Mouse (Mus musculus) hindbrain, embryonic 10.5 days (tissue): ENCODE measurements around the gene Bicdl1. TPM values are rescaled to one million over a fixed set of nuclear protein-coding genes. Genes with fewer than 3 reads are reported as not detected.
A peak's percentile ranks its signal among the peaks of the same experiment; 100 is the strongest.

Source experiments
- DNase-seq: peaks from one replicate; pipeline ENCODE4 v3.0.0-alpha.2; 2017; ENCODE audit warnings: low spot score
- H3K27ac ChIP-seq: fragments of 300-500 bp; sonication (generic); 2 replicates; pipeline ENCODE4 v1.5.1; 2016; ENCODE audit warnings: mild to moderate bottlenecking, moderate library complexity
- H3K27me3 ChIP-seq: fragments of 300-500 bp; sonication (generic); 2 replicates; pipeline ENCODE4 v1.6.1; 2016; ENCODE audit warnings: mild to moderate bottlenecking; ENCODE audit not compliant: poor library complexity, insufficient read depth, severe bottlenecking
- H3K36me3 ChIP-seq: fragments of 300-500 bp; sonication (generic); 2 replicates; pipeline ENCODE4 v1.6.1; 2016; ENCODE audit warnings: mild to moderate bottlenecking, moderate library complexity
- H3K4me1 ChIP-seq: fragments of 300-500 bp; sonication (generic); replicated peaks from 2 replicates; pipeline ENCODE4 v1.6.1; 2016; ENCODE audit warnings: mild to moderate bottlenecking
- H3K4me3 ChIP-seq: fragments of 300-500 bp; sonication (generic); 2 replicates; pipeline ENCODE4 v1.5.1; 2016; ENCODE audit warnings: mild to moderate bottlenecking, moderate library complexity
- H3K9me3 ChIP-seq: fragments of 300-500 bp; sonication (generic); 2 replicates; pipeline ENCODE4 v1.6.1; 2016; ENCODE audit warnings: mild to moderate bottlenecking, moderate library complexity
- WGBS: fragments of 180-500 bp; shearing (Covaris S2); methylation state at CpG from one replicate; pipeline ENCODE4 v1.1.7; 2016; 5-methylcytosine and 5-hydroxymethylcytosine counted together
- polyA plus RNA-seq: library from polyadenylated mRNA; unstranded; fragments of >200 nt; fragmentation: Nextera tagmentation; extraction: Ambion mirVana; gene quantifications from 2 replicates; pipeline ENCODE4 v1.2.1, GENCODE M21; 2016

Bicdl1 gene
- polyA plus RNA-seq, 1 experiment from 2014 or later: 14.1 TPM

DNA sequence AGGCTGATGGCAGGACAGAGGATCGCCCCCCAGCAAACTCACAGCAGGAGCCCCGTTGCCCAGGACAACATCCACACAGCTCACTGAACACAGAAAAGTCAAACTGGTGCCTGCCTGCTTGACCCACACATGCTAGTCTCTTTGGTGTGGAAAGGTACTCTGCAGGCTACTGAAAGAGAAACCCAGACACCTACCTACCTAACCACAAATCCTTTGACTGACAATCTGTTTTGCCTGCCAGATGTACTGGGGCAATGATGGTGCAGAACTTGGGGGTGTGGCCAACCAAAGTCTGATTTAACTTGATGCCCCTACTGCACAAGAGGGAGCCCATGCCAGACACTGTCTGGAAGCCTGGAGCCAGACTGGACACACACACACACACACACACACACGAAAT is 38.1 kb downstream of the Bicdl1 start:
- Histone ChIP-seq H3K27me3 (no peaks in the 10 kb centered on the region), H3K4me1 (peaks cover 21% of the 10 kb centered on the region), H3K9me3 (no peaks in the 10 kb centered on the region), H3K36me3 (no peaks in the 10 kb centered on the region), H3K4me3 (no peak overlapping the region), H3K27ac (no peak overlapping the region; the same call in none of the 2 replicates)
- no peak for DNase-seq
- 42% methylated on average over 3 of the region's 3 CpGs for WGBS

DNA sequence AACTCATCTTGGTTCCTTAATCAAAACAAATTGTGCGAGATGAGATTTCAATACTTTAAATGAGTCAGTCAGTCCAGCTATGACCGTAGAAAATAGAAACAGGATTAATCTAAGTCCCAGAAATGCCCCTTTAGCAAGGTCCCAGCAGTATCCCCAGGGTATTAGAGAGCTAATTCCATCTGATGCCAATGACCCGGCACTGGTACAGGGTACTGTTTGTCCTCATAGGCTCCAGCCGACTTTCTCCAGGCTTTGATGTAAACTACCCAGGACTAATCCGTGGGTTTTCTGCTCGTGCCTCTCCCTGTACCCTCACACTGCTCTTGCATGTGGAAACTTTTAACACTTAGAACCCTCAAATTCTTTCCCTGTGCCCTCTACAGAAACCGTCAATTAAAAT is 44.7 kb downstream of the Bicdl1 start:
- Histone ChIP-seq H3K27ac (no peak overlapping the region), H3K4me1 (0 out of 2 replicates have a peak, but pooled peaks cover 4% of the 10 kb centered on the region), H3K36me3 (no peaks in the 10 kb centered on the region), H3K4me3 (no peak overlapping the region), H3K27me3 (no peaks in the 10 kb centered on the region), H3K9me3 (no peaks in the 10 kb centered on the region)
- WGBS: 66% methylated on average over 7 of the region's 7 CpGs
- no peak for DNase-seq

DNA sequence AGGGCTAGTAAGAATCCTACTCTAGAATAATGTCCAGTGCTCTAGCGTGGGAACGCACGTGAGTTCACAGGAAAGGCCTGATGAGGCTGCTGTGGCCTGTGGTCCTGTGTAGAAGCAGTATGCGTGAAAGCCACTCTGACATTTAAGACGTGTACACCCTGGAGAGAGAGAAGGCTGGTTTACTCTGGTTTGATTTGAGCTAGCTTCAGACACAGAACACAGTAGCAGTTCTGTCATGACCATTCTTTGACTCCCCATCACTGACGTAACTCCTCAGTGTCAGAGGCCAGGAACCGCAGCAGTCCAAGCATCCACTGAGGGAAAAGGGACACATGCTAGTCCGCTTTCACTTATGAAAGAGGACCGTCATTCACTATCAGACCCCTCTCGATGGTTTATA is 46.3 kb downstream of the Bicdl1 start:
- Histone ChIP-seq H3K9me3 (no peaks in the 10 kb centered on the region), H3K27me3 (no peaks in the 10 kb centered on the region), H3K36me3 (no peaks in the 10 kb centered on the region), H3K4me3 (no peak overlapping the region), H3K27ac (no peak overlapping the region), H3K4me1 (0 out of 2 replicates have a peak, but pooled peaks cover 4% of the 10 kb centered on the region)
- 86% methylated on average over 10 of the region's 10 CpGs for WGBS
- no peak for DNase-seq

DNA sequence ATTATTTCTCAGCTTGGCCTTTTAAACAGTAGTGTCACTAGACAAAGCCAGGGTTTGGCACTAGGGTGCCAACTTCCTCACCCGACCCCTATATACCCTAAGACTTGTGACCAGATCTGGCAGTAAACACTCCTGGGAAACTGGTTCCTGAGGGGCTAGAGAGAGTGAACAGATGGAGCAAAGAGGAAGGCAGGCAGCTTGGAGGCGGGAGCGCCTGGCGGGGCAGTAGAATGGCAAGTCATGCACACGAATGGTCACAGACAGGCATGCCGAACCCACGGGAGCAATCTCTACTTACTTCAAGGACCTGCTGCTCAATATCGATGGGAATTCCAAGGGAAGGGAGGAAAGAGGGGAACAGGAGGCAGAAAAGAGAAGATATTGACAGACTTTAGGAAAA is 59.6 kb downstream of the Bicdl1 start:
- Histone ChIP-seq H3K4me3 (no peak overlapping the region), H3K27ac (peak overlapping the region; percentile 77; the same call in 1 of the 2 replicates), H3K9me3 (no peaks in the 10 kb centered on the region), H3K27me3 (no peaks in the 10 kb centered on the region), H3K4me1 (peaks cover 29% of the 10 kb centered on the region; the same call in 1 of the 2 replicates), H3K36me3 (no peaks in the 10 kb centered on the region)
- DNase-seq: no peak
- 77% methylated on average over 8 of the region's 8 CpGs for WGBS

DNA sequence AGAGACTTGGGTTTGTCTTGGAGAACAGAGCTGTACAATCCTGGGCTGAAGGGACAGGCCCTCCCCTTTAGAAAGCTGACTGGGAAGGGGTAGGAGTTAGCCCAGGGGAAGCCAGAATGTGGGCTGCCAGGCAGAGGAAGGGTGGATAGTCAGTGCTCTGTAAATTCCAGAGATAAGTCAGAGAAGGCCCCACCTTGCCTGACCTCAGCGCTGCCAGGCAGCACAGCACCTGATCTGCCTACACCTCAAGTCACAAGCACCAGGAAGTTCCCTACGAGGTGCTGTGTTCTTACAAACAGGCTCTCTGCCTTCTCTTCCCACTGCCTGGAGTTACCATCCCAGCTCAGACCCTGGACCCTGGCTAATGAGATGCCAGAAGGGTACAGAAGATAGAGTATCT is 61.0 kb downstream of the Bicdl1 start:
- peaks cover 32% of the 10 kb centered on the region; the same call in 1 of the 2 replicates for H3K4me1 ChIP-seq
- no peaks in the 10 kb centered on the region for H3K36me3 ChIP-seq
- H3K27ac ChIP-seq: peak overlapping the region; percentile 41; the same call in 1 of the 2 replicates
- 79% methylated on average over 2 of the region's 2 CpGs for WGBS
- no peak overlapping the region for H3K4me3 ChIP-seq
- no peaks in the 10 kb centered on the region for H3K9me3 ChIP-seq
- no peak for DNase-seq
- no peaks in the 10 kb centered on the region for H3K27me3 ChIP-seq

DNA sequence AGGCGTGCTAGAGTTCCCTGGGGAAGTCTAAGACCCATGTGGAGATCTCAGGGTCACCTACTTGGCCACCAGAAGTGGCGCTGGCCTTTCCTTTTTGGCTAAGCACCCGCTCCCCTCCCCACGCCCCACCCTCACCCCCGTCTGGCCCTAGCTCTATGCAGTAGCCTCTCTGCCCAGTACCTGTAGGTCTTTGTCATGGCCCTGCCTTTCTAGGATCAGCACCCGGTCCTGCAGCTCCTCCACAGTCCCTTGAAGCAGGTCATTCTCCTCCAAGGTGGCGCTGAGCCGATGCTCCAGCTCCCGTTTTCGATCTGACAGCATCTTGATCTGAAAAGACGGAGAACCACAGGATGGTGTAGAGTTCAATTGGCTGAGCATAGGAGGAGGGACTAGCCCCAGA is 61.4 kb downstream of the Bicdl1 start:
- 91% methylated on average over 11 of the region's 11 CpGs for WGBS
- no peak overlapping the region for H3K4me3 ChIP-seq
- peaks cover 32% of the 10 kb centered on the region; the same call in 1 of the 2 replicates for H3K4me1 ChIP-seq
- H3K27ac ChIP-seq: peak overlapping the region; percentile 41; the same call in 1 of the 2 replicates
- no peaks in the 10 kb centered on the region for H3K27me3 ChIP-seq
- DNase-seq: no peak
- no peaks in the 10 kb centered on the region for H3K9me3 ChIP-seq
- no peaks in the 10 kb centered on the region for H3K36me3 ChIP-seq

DNA sequence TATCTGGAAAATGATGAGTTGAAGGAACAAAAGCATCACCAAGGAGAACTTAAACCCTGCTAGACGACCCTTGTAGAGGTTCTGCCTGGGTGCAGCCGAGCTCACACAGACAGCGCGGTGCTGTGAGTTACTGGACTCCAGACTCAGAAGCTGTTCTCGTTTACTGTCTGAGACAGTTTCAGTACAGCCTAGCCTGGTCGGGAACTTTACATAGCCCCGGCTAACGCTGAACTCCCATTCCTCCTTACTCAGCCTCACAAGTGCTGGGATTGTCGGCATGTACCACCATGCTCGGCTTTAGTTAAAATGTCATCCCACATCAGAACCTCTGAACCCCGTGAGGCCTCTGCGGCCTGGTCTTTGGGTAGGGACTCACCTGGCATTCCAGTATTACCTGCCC is 62.4 kb downstream of the Bicdl1 start:
- no peaks in the 10 kb centered on the region for H3K36me3 ChIP-seq
- 81% methylated on average over 12 of the region's 12 CpGs for WGBS
- no peaks in the 10 kb centered on the region for H3K27me3 ChIP-seq
- H3K4me3 ChIP-seq: no peak overlapping the region
- peaks cover 32% of the 10 kb centered on the region; the same call in 1 of the 2 replicates for H3K4me1 ChIP-seq
- no peak overlapping the region for H3K27ac ChIP-seq
- no peak for DNase-seq
- H3K9me3 ChIP-seq: no peaks in the 10 kb centered on the region

DNA sequence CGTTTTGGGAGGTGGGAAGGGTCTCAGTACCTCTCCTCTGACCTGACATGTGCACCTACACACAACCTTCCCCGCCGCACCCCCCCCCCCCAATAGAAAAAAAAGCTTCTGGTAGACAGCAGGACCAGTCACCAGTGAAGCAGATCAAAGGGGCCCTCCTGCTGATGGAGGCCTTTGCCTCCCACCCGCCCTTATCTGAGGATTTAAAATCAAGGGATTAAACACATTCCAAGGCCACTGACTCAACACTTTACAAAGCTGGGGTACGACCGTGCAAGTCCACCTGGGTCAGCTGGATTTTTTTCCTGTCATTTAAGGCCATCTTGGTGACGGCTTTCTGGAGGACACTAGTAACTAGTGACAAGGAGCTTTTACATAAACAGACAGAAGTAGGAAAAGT is 63.5 kb downstream of the Bicdl1 start:
- 13% methylated on average over 7 of the region's 7 CpGs for WGBS
- Histone ChIP-seq H3K27me3 (no peaks in the 10 kb centered on the region), H3K4me1 (peaks cover 32% of the 10 kb centered on the region; the same call in 1 of the 2 replicates), H3K9me3 (no peaks in the 10 kb centered on the region), H3K4me3 (no peak overlapping the region), H3K36me3 (no peaks in the 10 kb centered on the region), H3K27ac (no peak overlapping the region)
- DNase-seq: no peak

DNA sequence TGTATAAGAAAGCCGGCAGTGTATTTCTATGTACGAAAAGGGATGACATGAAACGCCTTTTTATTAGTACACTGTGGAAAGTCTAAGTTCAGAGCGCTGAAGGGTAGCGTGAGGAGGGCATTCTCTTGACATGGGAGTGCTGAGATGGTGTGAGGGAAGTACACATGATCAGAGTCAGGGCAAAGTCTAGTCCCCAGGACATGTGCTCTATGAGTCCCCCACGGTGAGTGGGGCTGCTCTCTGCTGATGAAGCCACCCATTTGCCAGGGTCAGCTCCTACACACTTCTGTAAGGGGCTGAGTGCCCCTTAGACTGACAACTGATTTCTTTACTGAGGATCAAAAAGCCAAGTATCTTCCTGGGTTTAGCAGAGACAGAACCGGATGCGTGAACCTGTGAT is 64.2 kb downstream of the Bicdl1 start:
- Histone ChIP-seq H3K4me1 (peaks cover 28% of the 10 kb centered on the region; the same call in 1 of the 2 replicates), H3K27ac (no peak overlapping the region), H3K27me3 (no peaks in the 10 kb centered on the region), H3K9me3 (no peaks in the 10 kb centered on the region), H3K4me3 (no peak overlapping the region), H3K36me3 (no peaks in the 10 kb centered on the region)
- WGBS: 83% methylated on average over 8 of the region's 8 CpGs
- DNase-seq: no peak

DNA sequence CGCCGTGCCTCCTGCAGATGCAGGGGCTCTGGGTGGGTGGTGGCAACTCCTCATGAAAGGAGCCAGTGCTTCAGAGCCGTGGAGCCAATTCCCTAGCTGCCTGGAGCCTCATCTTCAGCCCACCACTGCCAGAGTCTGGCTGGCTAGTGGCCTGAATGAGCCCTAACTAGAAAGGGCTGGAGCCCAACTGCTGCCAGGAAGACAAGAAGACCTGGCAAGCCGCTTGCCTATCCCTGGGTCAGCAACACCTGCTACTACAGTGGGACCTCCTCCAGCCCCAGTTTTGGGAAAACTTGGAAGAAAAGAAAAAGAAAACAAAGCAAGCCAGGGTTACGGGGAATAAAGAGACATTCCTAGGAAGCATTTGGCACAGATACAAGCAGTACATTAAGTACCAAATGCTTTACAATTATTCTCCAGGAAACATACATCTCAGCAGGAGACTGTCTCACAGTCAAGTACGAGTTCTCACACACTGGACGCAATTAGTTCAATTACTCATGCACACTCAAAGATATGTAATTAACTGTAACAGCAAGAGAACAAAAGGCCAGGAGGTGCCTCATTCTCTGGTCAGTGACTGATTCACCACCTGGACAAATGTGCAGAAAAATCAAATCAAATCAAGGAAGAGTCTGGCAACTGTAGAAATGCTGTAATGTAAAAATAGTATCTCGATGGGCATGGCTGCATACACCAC is 64.9 kb downstream of the Bicdl1 start:
- H3K9me3 ChIP-seq: no peaks in the 10 kb centered on the region
- H3K27me3 ChIP-seq: no peaks in the 10 kb centered on the region
- no peak overlapping the region for H3K4me3 ChIP-seq
- DNase-seq: no peak
- H3K4me1 ChIP-seq: peaks cover 23% of the 10 kb centered on the region; the same call in 1 of the 2 replicates
- no peaks in the 10 kb centered on the region for H3K36me3 ChIP-seq
- no peak overlapping the region for H3K27ac ChIP-seq
- 83% methylated on average over 8 of the region's 8 CpGs for WGBS

DNA sequence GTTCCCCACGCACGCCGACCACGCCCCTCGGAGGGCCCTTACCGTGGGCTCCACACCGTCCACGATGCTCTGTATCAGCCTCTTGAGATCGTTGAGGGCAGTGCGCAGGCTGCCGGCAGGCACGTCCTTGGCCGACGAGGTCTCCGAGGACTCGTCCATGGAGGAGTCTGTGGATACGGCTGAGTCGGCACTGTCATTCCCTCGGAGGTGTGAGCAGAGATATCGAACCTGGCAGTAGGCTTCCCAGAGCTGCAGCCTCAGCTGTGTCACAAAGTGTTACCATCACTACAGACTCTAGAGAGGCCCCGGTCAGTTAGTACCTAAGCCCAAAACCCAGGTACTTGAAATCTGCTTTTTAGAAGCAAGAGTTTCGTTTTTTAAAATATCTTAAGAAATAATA is 68.8 kb downstream of the Bicdl1 start:
- H3K9me3 ChIP-seq: no peaks in the 10 kb centered on the region
- H3K27me3 ChIP-seq: no peaks in the 10 kb centered on the region
- H3K4me3 ChIP-seq: no peak overlapping the region
- no peaks in the 10 kb centered on the region; the same call in 1 of the 2 replicates for H3K36me3 ChIP-seq
- no peak for DNase-seq
- H3K4me1 ChIP-seq: peaks cover 11% of the 10 kb centered on the region; the same call in 1 of the 2 replicates
- WGBS: 87% methylated on average over 22 of the region's 22 CpGs
- no peak overlapping the region for H3K27ac ChIP-seq

DNA sequence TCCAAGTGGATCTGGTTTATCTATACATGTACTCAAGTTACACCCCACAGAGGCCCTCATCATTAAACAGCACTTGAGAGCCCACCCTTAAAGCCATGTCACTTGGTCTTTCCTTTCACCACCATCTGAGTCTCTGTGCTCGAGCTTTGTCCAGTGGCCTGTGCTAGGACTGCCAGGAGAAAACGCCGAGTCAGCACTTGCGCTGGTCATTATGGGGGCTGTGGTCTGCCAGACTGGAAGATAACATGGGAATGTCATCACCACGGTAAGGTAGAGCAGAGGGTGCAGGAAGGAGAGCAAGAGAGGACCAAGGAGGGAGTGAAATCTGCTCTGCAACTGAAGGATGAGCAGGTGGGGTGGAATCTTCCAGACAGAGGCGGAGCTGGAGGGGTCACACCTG is 73.1 kb downstream of the Bicdl1 start:
- Histone ChIP-seq H3K4me1 (peaks cover 7% of the 10 kb centered on the region), H3K36me3 (no peaks in the 10 kb centered on the region; the same call in 1 of the 2 replicates), H3K9me3 (no peaks in the 10 kb centered on the region), H3K27me3 (no peaks in the 10 kb centered on the region), H3K27ac (no peak overlapping the region), H3K4me3 (no peak overlapping the region)
- 89% methylated on average over 6 of the region's 6 CpGs for WGBS
- DNase-seq: no peak

DNA sequence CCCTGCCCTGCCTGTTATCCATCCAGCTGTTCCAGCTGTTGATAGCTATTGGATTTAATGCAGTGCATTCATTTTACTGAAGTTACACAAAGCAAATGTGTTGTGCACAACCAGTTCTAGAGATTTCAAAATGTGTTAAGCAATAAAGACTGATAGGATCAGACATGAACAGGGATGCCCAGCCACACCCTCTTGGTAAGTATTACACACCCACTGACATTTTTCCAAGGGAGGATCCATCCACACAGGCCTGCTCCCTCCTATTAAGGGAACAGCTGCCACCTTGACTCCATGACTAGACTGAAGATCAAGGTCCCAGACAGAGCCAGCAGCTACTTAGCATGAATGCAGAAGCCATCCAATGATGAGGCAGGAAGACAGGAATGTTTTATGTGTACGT is 74.2 kb downstream of the Bicdl1 start:
- Histone ChIP-seq H3K4me1 (peaks cover 15% of the 10 kb centered on the region), H3K4me3 (no peak overlapping the region), H3K9me3 (no peaks in the 10 kb centered on the region), H3K27ac (no peak overlapping the region), H3K27me3 (no peaks in the 10 kb centered on the region), H3K36me3 (no peaks in the 10 kb centered on the region; the same call in 1 of the 2 replicates)
- no peak for DNase-seq
- WGBS: 81% methylated on average over 1 of the region's 1 CpGs
